Mouse (Mus musculus): ENCODE results near the gene Lce3a. TPM values are rescaled to one million over a fixed set of nuclear protein-coding genes. Genes with fewer than 3 reads are reported as not detected.

Gene Lce3a
- not detected for total RNA-seq (2018; cell fraction: chromatin; rRNA removed)
- not detected for total RNA-seq (2018; cell fraction: cytosol; rRNA removed)
- total RNA-seq (2018; cell fraction: nucleus; rRNA removed): not detected
- not detected in 3 replicates for polyA plus RNA-seq (2018)

GRCm38 (mm10) chr3:92926130-92926529 is at the start of gene Lce3a:
Gene Lce3a, minus strand, starts transcription at chr3:92926230.
- Histone ChIP-seq H3K79me2 (ENCODE audit: inconsistent target) (no peaks in the 10 kb centered on the region), H3K4me3 (ENCODE audit: inconsistent target) (no peak within 1 kb of the TSS), H3K27ac (no peak within 1 kb of the TSS), H3K36me3 (ENCODE audit: inconsistent target) (no peaks in the 10 kb centered on the region)
- WGBS (ENCODE audit: missing documents): 58% methylated on average over 2 of the region's 2 CpGs

DNA sequence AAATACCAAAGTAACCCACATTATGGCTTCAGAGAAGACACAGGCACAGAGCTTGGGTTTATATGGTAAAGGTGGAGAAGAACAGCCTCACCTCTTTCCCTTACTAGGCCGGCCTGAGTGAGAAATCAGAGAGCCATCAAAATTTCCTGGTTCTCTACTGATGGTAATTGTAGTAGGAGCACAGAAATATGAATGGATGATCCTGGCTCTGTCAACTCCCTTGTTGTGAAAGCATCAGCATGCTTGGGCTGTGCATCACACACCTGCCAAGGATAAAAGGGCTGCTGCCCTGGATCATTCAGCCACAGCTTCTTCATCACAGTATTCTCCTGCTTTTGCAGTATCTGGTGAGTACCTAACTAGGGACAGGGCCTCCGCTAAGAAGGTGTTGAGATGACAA is 40.7 kb upstream of the Lce3a start, which contains the start of gene Lce3e:
Gene Lce3e (plus strand): TSS at position 301 of the 400 bp plus-strand sequence.
- Histone ChIP-seq H3K4me3 (ENCODE audit: inconsistent target) (no peak within 1 kb of the TSS), H3K36me3 (ENCODE audit: inconsistent target) (no peaks in the 10 kb centered on the region), H3K27ac (no peak within 1 kb of the TSS), H3K79me2 (ENCODE audit: inconsistent target) (no peaks in the 10 kb centered on the region)
- 76% methylated on average over 2 of the region's 2 CpGs for WGBS (ENCODE audit: missing documents)

GRCm38 (mm10) chr3:92957090-92957489 is 31.1 kb upstream of the Lce3a start, which contains the start of gene Lce3d:
Gene Lce3d, plus strand, starts transcription at chr3:92957390.
- Histone ChIP-seq H3K27ac (no peak within 1 kb of the TSS), H3K4me3 (ENCODE audit: inconsistent target) (no peak within 1 kb of the TSS), H3K36me3 (ENCODE audit: inconsistent target) (no peaks in the 10 kb centered on the region), H3K79me2 (ENCODE audit: inconsistent target) (no peaks in the 10 kb centered on the region)
- 81% methylated on average over 1 of the region's 1 CpGs for WGBS (ENCODE audit: missing documents)

DNA sequence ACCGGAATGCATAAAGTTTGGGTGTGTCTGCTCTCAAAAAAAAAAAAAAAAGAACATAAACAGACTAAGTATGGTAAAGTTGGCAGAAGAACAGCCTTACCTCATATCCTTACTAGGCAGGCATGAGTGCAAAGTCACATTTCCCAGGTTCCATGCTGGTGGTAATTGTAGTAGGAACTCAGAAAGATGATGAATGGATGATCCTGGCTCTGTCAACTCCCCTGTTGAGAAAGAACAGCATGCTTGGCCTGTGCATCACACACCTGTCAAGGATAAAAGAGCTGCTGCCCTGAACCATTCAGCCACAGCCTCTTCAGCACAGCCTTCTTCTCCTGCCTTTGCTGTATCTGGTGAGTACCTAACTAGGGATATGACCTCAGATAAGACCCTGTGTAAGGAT is 18.2 kb upstream of the Lce3a start, which contains the start of gene Lce3c:
Gene Lce3c (plus strand): TSS at position 301 of the 400 bp plus-strand sequence.
- H3K36me3 ChIP-seq (ENCODE audit: inconsistent target): no peaks in the 10 kb centered on the region
- no peaks in the 10 kb centered on the region for H3K79me2 ChIP-seq (ENCODE audit: inconsistent target)
- 83% methylated on average over 1 of the region's 1 CpGs for WGBS (ENCODE audit: missing documents)
- no peak within 1 kb of the TSS for H3K4me3 ChIP-seq (ENCODE audit: inconsistent target)
- no peak within 1 kb of the TSS for H3K27ac ChIP-seq

GRCm38 (mm10) chr3:92932679-92933078 is 6.6 kb upstream of the Lce3a start, which contains the start of gene Lce3b:
Gene Lce3b, plus strand, starts transcription at chr3:92932979.
- no peaks in the 10 kb centered on the region for H3K36me3 ChIP-seq (ENCODE audit: inconsistent target)
- H3K79me2 ChIP-seq (ENCODE audit: inconsistent target): no peaks in the 10 kb centered on the region
- no peak within 1 kb of the TSS for H3K4me3 ChIP-seq (ENCODE audit: inconsistent target)
- no peak within 1 kb of the TSS for H3K27ac ChIP-seq
- WGBS (ENCODE audit: missing documents): 65% methylated on average over 2 of the region's 2 CpGs

GRCm38 (mm10) chr3:92920364-92920763 is 5.7 kb downstream of the Lce3a start:
- H3K27ac ChIP-seq: no peak overlapping the region
- 57% methylated on average over 4 of the region's 4 CpGs for WGBS (ENCODE audit: missing documents)

DNA sequence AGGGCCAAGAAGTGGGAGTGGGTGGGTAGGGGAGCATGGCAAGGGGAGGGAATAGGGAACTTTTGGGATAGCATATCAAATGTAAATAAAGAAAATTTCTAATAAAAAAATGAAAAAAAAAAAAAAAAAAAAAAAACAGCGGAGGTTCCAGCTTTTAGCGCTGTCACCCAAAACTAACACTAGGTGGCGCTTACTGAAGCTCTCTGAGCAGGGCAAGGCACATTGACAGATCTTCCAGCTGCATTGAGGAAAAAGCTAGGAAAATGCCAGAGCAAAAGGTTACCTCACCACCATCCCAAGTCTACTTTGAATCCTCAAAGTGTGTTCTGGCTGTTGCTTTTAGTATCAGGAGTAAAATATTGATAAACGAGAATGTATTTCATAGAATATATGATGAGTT is 18.5 kb downstream of the Lce3a start:
- Histone ChIP-seq H3K79me2 (ENCODE audit: inconsistent target) (no peaks in the 10 kb centered on the region), H3K27ac (no peak overlapping the region), H3K4me3 (ENCODE audit: inconsistent target) (no peak overlapping the region), H3K36me3 (ENCODE audit: inconsistent target) (no peaks in the 10 kb centered on the region)
- WGBS (ENCODE audit: missing documents): 23% methylated on average over 4 of the region's 4 CpGs

More at GRCm38 (mm10) chr3:92920364-92920763, 5.7 kb downstream of the Lce3a start:
- H3K79me2 ChIP-seq (ENCODE audit: inconsistent target): no peaks in the 10 kb centered on the region
- no peaks in the 10 kb centered on the region for H3K36me3 ChIP-seq (ENCODE audit: inconsistent target)
- no peak overlapping the region for H3K4me3 ChIP-seq (ENCODE audit: inconsistent target)

DNA sequence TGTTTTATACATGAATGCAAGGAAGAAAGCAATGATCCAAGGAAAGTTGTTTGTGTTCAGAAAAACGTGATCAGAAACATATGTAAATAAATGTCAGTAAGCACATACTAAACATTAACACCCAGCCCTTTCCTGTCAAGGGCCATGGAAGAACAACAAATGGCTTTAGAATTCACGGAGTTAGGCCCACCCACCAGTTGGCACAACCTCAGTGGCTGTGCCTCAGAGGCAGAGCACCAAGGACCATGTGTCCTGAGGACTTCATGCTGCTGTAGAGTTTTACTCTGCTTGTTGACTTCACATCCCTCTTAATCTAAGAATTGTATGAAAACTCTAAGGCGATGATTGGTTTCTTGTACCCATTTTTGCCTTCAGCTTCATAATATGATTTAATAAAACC is 20.8 kb downstream of the Lce3a start:
- H3K36me3 ChIP-seq (ENCODE audit: inconsistent target): no peaks in the 10 kb centered on the region
- 51% methylated on average over 3 of the region's 3 CpGs for WGBS (ENCODE audit: missing documents)
- H3K79me2 ChIP-seq (ENCODE audit: inconsistent target): no peaks in the 10 kb centered on the region
- H3K27ac ChIP-seq: no peak overlapping the region
- no peak overlapping the region for H3K4me3 ChIP-seq (ENCODE audit: inconsistent target)

DNA sequence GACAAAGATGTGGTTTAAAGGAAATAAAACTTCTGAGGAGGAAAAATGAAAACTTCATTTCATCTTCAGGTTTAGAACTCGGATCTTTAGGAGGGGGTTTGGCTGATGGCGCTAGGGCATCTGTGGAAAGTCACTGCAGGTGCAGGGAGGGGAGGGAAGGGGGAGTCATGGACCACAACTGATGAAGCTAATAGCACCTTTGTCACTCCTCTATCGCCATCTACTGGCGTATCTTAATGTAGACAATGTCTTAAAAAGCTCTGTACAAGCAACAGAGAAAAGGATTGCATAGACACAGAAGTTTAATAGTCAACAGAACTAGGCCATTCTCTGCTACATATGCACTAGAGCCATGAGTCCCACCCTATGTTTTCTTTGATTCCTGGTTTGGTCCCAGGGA is 22.4 kb downstream of the Lce3a start:
- Histone ChIP-seq H3K36me3 (ENCODE audit: inconsistent target) (no peaks in the 10 kb centered on the region), H3K4me3 (ENCODE audit: inconsistent target) (no peak overlapping the region), H3K79me2 (ENCODE audit: inconsistent target) (no peaks in the 10 kb centered on the region), H3K27ac (no peak overlapping the region)
- 32% methylated on average over 4 of the region's 4 CpGs for WGBS (ENCODE audit: missing documents)

GRCm38 (mm10) chr3:92902992-92903391 is 23.0 kb downstream of the Lce3a start:
- H3K4me3 ChIP-seq (ENCODE audit: inconsistent target): no peak overlapping the region
- no peak overlapping the region for H3K27ac ChIP-seq
- no peaks in the 10 kb centered on the region for H3K36me3 ChIP-seq (ENCODE audit: inconsistent target)
- H3K79me2 ChIP-seq (ENCODE audit: inconsistent target): no peaks in the 10 kb centered on the region
- 14% methylated on average over 3 of the region's 3 CpGs for WGBS (ENCODE audit: missing documents)

GRCm38 (mm10) chr3:92894489-92894888 is 31.5 kb downstream of the Lce3a start:
- no peak overlapping the region for H3K27ac ChIP-seq
- WGBS (ENCODE audit: missing documents): 69% methylated on average over 1 of the region's 1 CpGs
- no peaks in the 10 kb centered on the region for H3K36me3 ChIP-seq (ENCODE audit: inconsistent target)

GRCm38 (mm10) chr3:92894063-92894462 is 32.0 kb downstream of the Lce3a start:
- H3K4me3 ChIP-seq (ENCODE audit: inconsistent target): no peak overlapping the region
- H3K36me3 ChIP-seq (ENCODE audit: inconsistent target): no peaks in the 10 kb centered on the region
- no peak overlapping the region for H3K27ac ChIP-seq
- WGBS (ENCODE audit: missing documents): 68% methylated on average over 3 of the region's 3 CpGs
- no peaks in the 10 kb centered on the region for H3K79me2 ChIP-seq (ENCODE audit: inconsistent target)

More at GRCm38 (mm10) chr3:92894489-92894888, 31.5 kb downstream of the Lce3a start:
- Histone ChIP-seq H3K79me2 (ENCODE audit: inconsistent target) (no peaks in the 10 kb centered on the region), H3K4me3 (ENCODE audit: inconsistent target) (no peak overlapping the region)

Other genes starting within 250 kb of the Lce3a start
- gene Lce1c, start 247.0 kb downstream of the Lce3a start, polyA plus RNA-seq (2018): not detected in 3 replicates
- gene Lce1d, start 239.0 kb downstream of the Lce3a start, polyA plus RNA-seq (2018): not detected in 3 replicates
- not detected in 3 replicates for gene Lce1e, start 217.2 kb downstream of the Lce3a start, polyA plus RNA-seq (2018)
- gene Lce1f, start 205.9 kb downstream of the Lce3a start, polyA plus RNA-seq (2018): not detected in 3 replicates
- not detected in 3 replicates for gene Gm38119, start 187.1 kb downstream of the Lce3a start, polyA plus RNA-seq (2018)
- not detected in 3 replicates for gene Lce1g, start 173.9 kb downstream of the Lce3a start, polyA plus RNA-seq (2018)
- gene Lce1h, start 161.2 kb downstream of the Lce3a start, polyA plus RNA-seq (2018): not detected in 3 replicates
- not detected in 3 replicates for gene Lce1i, start 147.3 kb downstream of the Lce3a start, polyA plus RNA-seq (2018)
- not detected in 3 replicates for gene Lce1j, start 135.7 kb downstream of the Lce3a start, polyA plus RNA-seq (2018)
- gene Lce1k, start 118.3 kb downstream of the Lce3a start, polyA plus RNA-seq (2018): not detected in 3 replicates
- not detected in 3 replicates for gene Kprp, start 99.0 kb downstream of the Lce3a start, polyA plus RNA-seq (2018)
- gene Lce1l, start 74.9 kb downstream of the Lce3a start, polyA plus RNA-seq (2018): not detected in 3 replicates
- gene 2310050C09Rik, start 56.0 kb downstream of the Lce3a start, polyA plus RNA-seq (2018): not detected in 3 replicates
- not detected in 3 replicates for gene Lce3b, start 6.7 kb upstream of the Lce3a start, polyA plus RNA-seq (2018)
- not detected in 3 replicates for gene Lce3c, start 18.3 kb upstream of the Lce3a start, polyA plus RNA-seq (2018)
- not detected in 3 replicates for gene Lce3d, start 31.2 kb upstream of the Lce3a start, polyA plus RNA-seq (2018)
- gene Lce3e, start 40.8 kb upstream of the Lce3a start, polyA plus RNA-seq (2018): not detected in 3 replicates
- not detected in 3 replicates for gene Lce3f, start 66.0 kb upstream of the Lce3a start, polyA plus RNA-seq (2018)
- not detected in 3 replicates for gene Crct1, start 89.5 kb upstream of the Lce3a start, polyA plus RNA-seq (2018)
- gene Lce1m, start 92.8 kb upstream of the Lce3a start, polyA plus RNA-seq (2018): not detected in 3 replicates
- gene Gm4858, start 142.6 kb upstream of the Lce3a start, polyA plus RNA-seq (2018): not detected in 3 replicates
- gene Crnn, start 218.6 kb upstream of the Lce3a start, polyA plus RNA-seq (2018): not detected in 3 replicates

Data from macrophage (primary cell).